Mouse (Mus musculus): ENCODE data around the gene Ifna4. TPM values are rescaled to one million over a fixed set of nuclear protein-coding genes. Genes with fewer than 3 reads are reported as not detected.
"Not testable (repeated sequence)": the region's sequence is repeated elsewhere in the genome, so short reads cannot be mapped to it uniquely, and the experiment has no call there.

Ifna4 gene
- polyA plus RNA-seq, 1 experiment from 2014 or later: not detected

- no peak within 1 kb of the TSS for H3K4me2 ChIP-seq
- H3K36me3 ChIP-seq (ENCODE audit: insufficient read depth): no peaks in the 10 kb centered on the region
- DNase-seq (no peak), ATAC-seq (ENCODE audit: insufficient read depth) (no peak)
- H3K27me3 ChIP-seq (ENCODE audit: insufficient read depth, low read length): no peaks in the 10 kb centered on the region; the same call in 1 of the 2 replicates
- H3K4me1 ChIP-seq (ENCODE audit: insufficient read depth): no peaks in the 10 kb centered on the region
- 51% methylated on average over 3 of the region's 3 CpGs for WGBS
- TF ChIP-seq CTCF (IDR thresholded peaks at IDR 0.05; ENCODE audit: low read depth): no peak
- no peak within 1 kb of the TSS for H3K27ac ChIP-seq (ENCODE audit: low read depth)
- no peak within 1 kb of the TSS for H3K4me3 ChIP-seq (ENCODE audit: low read depth, low read length)
- H3K9ac ChIP-seq: no peak within 1 kb of the TSS
- no peaks in the 10 kb centered on the region for H3K9me3 ChIP-seq (ENCODE audit: low read depth, low read length)
Observed at GRCm38 (mm10) chr4:88815928-88816327, 25.7 kb upstream of the Ifna4 start, which contains the start of gene Ifna7. Ifna7 (plus strand) TSS chr4:88816228.

- DNase-seq (no peak), ATAC-seq (ENCODE audit: insufficient read depth) (no peak)
- 83% methylated on average over 1 of the region's 1 CpGs for WGBS
- H3K9ac ChIP-seq: no peak within 1 kb of the TSS
- no peak within 1 kb of the TSS for H3K27ac ChIP-seq (ENCODE audit: low read depth)
- H3K27me3 ChIP-seq (ENCODE audit: insufficient read depth, low read length): no peaks in the 10 kb centered on the region; the same call in 1 of the 2 replicates
- no peak for TF ChIP-seq CTCF (IDR thresholded peaks at IDR 0.05; ENCODE audit: low read depth)
- H3K4me2 ChIP-seq: no peak within 1 kb of the TSS
- H3K4me3 ChIP-seq (ENCODE audit: low read depth, low read length): no peak within 1 kb of the TSS
- H3K36me3 ChIP-seq (ENCODE audit: insufficient read depth): no peaks in the 10 kb centered on the region
- no peaks in the 10 kb centered on the region for H3K9me3 ChIP-seq (ENCODE audit: low read depth, low read length)
- H3K4me1 ChIP-seq (ENCODE audit: insufficient read depth): no peaks in the 10 kb centered on the region
Observed at GRCm38 (mm10) chr4:88819659-88820058, 22.0 kb upstream of the Ifna4 start, which contains the start of gene Ifna11. Ifna11 (plus strand) TSS chr4:88819959.

- no peak for ATAC-seq (ENCODE audit: insufficient read depth)
- H3K9me3 ChIP-seq (ENCODE audit: low read depth, low read length): no peaks in the 10 kb centered on the region
- no peaks in the 10 kb centered on the region for H3K36me3 ChIP-seq (ENCODE audit: insufficient read depth)
- no peaks in the 10 kb centered on the region for H3K27me3 ChIP-seq (ENCODE audit: insufficient read depth, low read length)
- H3K27ac ChIP-seq (ENCODE audit: low read depth): no peak overlapping the region
- 20% methylated on average over 4 of the region's 4 CpGs for WGBS
- H3K9ac ChIP-seq: no peak overlapping the region
- TF ChIP-seq CTCF (IDR thresholded peaks at IDR 0.05; ENCODE audit: low read depth): peak; percentile 58
- no peaks in the 10 kb centered on the region for H3K4me1 ChIP-seq (ENCODE audit: insufficient read depth)
- no peak overlapping the region for H3K4me3 ChIP-seq (ENCODE audit: low read depth, low read length)
- H3K4me2 ChIP-seq: no peak overlapping the region
- peak; percentile 62 for DNase-seq
Observed at GRCm38 (mm10) chr4:88822995-88823394, 18.7 kb upstream of the Ifna4 start.

- not testable (repeated sequence) for DNase-seq; H3K4me2 ChIP-seq; ATAC-seq (ENCODE audit: insufficient read depth)
Observed at GRCm38 (mm10) chr4:88827116-88827515, 14.5 kb upstream of the Ifna4 start, which contains the start of gene Ifna6. Ifna6 (plus strand) TSS chr4:88827416.

GRCm38 (mm10) chr4:88830523-88830922 lies 11.1 kb upstream of the Ifna4 start:
- ATAC-seq (ENCODE audit: insufficient read depth) (no peak), DNase-seq (peak; percentile 63)
- no peaks in the 10 kb centered on the region for H3K27me3 ChIP-seq (ENCODE audit: insufficient read depth, low read length)
- no peak overlapping the region for H3K4me2 ChIP-seq
- no peaks in the 10 kb centered on the region for H3K36me3 ChIP-seq (ENCODE audit: insufficient read depth)
- H3K9ac ChIP-seq: no peak overlapping the region
- no peaks in the 10 kb centered on the region for H3K4me1 ChIP-seq (ENCODE audit: insufficient read depth)
- H3K9me3 ChIP-seq (ENCODE audit: low read depth, low read length): no peaks in the 10 kb centered on the region
- 30% methylated on average over 4 of the region's 4 CpGs for WGBS
- H3K27ac ChIP-seq (ENCODE audit: low read depth): no peak overlapping the region
- H3K4me3 ChIP-seq (ENCODE audit: low read depth, low read length): no peak overlapping the region
- peak; percentile 45 for TF ChIP-seq CTCF (IDR thresholded peaks at IDR 0.05; ENCODE audit: low read depth)

More at GRCm38 (mm10) chr4:88827116-88827515, 14.5 kb upstream of the Ifna4 start, which contains the start of gene Ifna6:
- H3K36me3 ChIP-seq (ENCODE audit: insufficient read depth); H3K27ac ChIP-seq (ENCODE audit: low read depth); H3K27me3 ChIP-seq (ENCODE audit: insufficient read depth, low read length); H3K9me3 ChIP-seq (ENCODE audit: low read depth, low read length); H3K4me3 ChIP-seq (ENCODE audit: low read depth, low read length); H3K4me1 ChIP-seq (ENCODE audit: insufficient read depth); H3K9ac ChIP-seq: not testable (repeated sequence)

GRCm38 (mm10) chr4:88835225-88835624 lies 6.4 kb upstream of the Ifna4 start, which contains the start of gene Ifna5:
Ifna5 (plus strand) TSS chr4:88835525.
- not testable (repeated sequence) for DNase-seq; H3K9ac ChIP-seq; H3K27me3 ChIP-seq (ENCODE audit: insufficient read depth, low read length); H3K36me3 ChIP-seq (ENCODE audit: insufficient read depth); H3K9me3 ChIP-seq (ENCODE audit: low read depth, low read length); ATAC-seq (ENCODE audit: insufficient read depth); H3K4me2 ChIP-seq; H3K27ac ChIP-seq (ENCODE audit: low read depth); H3K4me1 ChIP-seq (ENCODE audit: insufficient read depth); H3K4me3 ChIP-seq (ENCODE audit: low read depth, low read length)
- 82% methylated on average over 1 of the region's 1 CpGs for WGBS

GRCm38 (mm10) chr4:88838828-88839227 lies 2.8 kb upstream of the Ifna4 start:
- Histone ChIP-seq H3K4me3 (ENCODE audit: low read depth, low read length) (no peak overlapping the region), H3K27me3 (ENCODE audit: insufficient read depth, low read length) (no peaks in the 10 kb centered on the region), H3K4me1 (ENCODE audit: insufficient read depth) (no peaks in the 10 kb centered on the region), H3K4me2 (no peak overlapping the region), H3K27ac (ENCODE audit: low read depth) (no peak overlapping the region), H3K36me3 (ENCODE audit: insufficient read depth) (no peaks in the 10 kb centered on the region), H3K9me3 (ENCODE audit: low read depth, low read length) (no peaks in the 10 kb centered on the region), H3K9ac (no peak overlapping the region)
- TF ChIP-seq CTCF (IDR thresholded peaks at IDR 0.05; ENCODE audit: low read depth): peak; percentile 53
- 42% methylated on average over 3 of the region's 3 CpGs for WGBS
- no peak for ATAC-seq (ENCODE audit: insufficient read depth)
- DNase-seq: peak; percentile 52

GRCm38 (mm10) chr4:88840058-88840457 lies 1.6 kb upstream of the Ifna4 start:
- no peaks in the 10 kb centered on the region for H3K9me3 ChIP-seq (ENCODE audit: low read depth, low read length)
- no peak overlapping the region for H3K4me3 ChIP-seq (ENCODE audit: low read depth, low read length)
- no peak for DNase-seq
- ATAC-seq (ENCODE audit: insufficient read depth): no peak
- TF ChIP-seq CTCF (IDR thresholded peaks at IDR 0.05; ENCODE audit: low read depth): no peak
- no peak overlapping the region for H3K27ac ChIP-seq (ENCODE audit: low read depth)
- no peaks in the 10 kb centered on the region for H3K27me3 ChIP-seq (ENCODE audit: insufficient read depth, low read length)
- H3K36me3 ChIP-seq (ENCODE audit: insufficient read depth): no peaks in the 10 kb centered on the region
- no peaks in the 10 kb centered on the region for H3K4me1 ChIP-seq (ENCODE audit: insufficient read depth)
- 50% methylated on average over 3 of the region's 3 CpGs for WGBS
- H3K9ac ChIP-seq: no peak overlapping the region
- H3K4me2 ChIP-seq: no peak overlapping the region
